Mouse (Mus musculus): ENCODE results near the gene Slc25a3.

DNA sequence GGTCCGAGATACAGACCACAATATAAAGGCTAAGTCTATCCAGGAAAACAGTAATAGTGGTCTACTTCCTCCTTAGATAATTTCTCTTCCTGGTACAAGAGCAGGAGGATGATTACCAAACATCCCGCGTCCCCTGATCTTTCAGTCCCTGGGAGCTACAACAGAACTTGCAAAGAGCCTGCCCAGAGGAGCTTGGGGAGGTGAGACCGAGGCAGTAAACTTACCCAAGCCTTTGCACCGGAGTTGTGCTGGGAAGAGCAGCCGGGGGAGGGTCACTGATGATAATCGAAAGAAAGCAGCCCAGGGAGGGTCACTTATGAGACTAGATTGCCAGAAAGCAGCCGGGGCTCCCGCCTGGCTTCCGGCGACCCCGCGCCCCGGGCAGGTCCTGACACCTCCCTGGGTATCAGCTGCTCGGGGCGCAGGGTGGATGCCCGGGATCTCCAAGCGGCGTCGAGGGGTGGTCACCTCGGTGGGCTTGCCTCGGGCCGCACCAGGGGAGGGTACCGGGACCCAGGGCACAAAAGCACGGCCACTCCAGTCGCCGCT lies 41.8 kb downstream of the Slc25a3 start:
- TF ChIP-seq FLI1 (IDR thresholded peaks at IDR 0.05; ENCODE audit: low read length) = no peak
- no peak for TF ChIP-seq GATA1 (IDR thresholded peaks at IDR 0.05; ENCODE audit: borderline replicate concordance, low read length)

Measured in megakaryocyte, embryonic 14.5 days (primary cell).